In genomic region chr2:157127370-157127769, GRCm38 (mm10) we compare ENCODE assay signal across 27 mouse cellular contexts. TPM values are rescaled to one million over a fixed set of nuclear protein-coding genes. Genes with fewer than 3 reads are reported as not detected.
DNase-seq lines count a peak whose midpoint lies in the region; ATAC-seq and TF ChIP-seq lines count a peak whose summit lies in the region.
"Had no signal": no experiment of that assay in that cellular context is flagged by ENCODE, and none has a peak within 500 bp of the region (broad histone marks: within the 10 kb centered on the region; RNA-seq: fewer than 3 reads in every experiment).

No protein-coding gene starts in this region.

- H3K27me3 ChIP-seq in midbrain, embryonic 11.5 days (ENCODE audit: control insufficient read depth, insufficient read depth, low read length) = no peaks in the 10 kb centered on the region
- no peaks in the 10 kb centered on the region for H3K27me3 ChIP-seq in midbrain, embryonic 16.5 days (ENCODE audit: control insufficient read depth, insufficient read depth, low read depth, low read length)
- H3K27me3 ChIP-seq in intestine, postnatal 0 days (replicated peaks; ENCODE audit: control insufficient read depth, insufficient read depth, low read length) = no peaks in the 10 kb centered on the region
- no peaks in the 10 kb centered on the region for H3K27me3 ChIP-seq in stomach, postnatal 0 days (ENCODE audit: control insufficient read depth, insufficient read depth, low read length)
- H3K27me3 ChIP-seq: CH12.LX; embryonic facial prominence, embryonic 13.5 days; embryonic facial prominence, embryonic 15.5 days; forebrain, embryonic 12.5 days; Patski had no signal

- no peaks in the 10 kb centered on the region for H3K9me3 ChIP-seq in midbrain, embryonic 11.5 days (ENCODE audit: control insufficient read depth, low read length)
- H3K9me3 ChIP-seq in midbrain, embryonic 16.5 days (replicated peaks; ENCODE audit: control insufficient read depth, low read length, poor library complexity, severe bottlenecking) = no peaks in the 10 kb centered on the region
- no peaks in the 10 kb centered on the region for H3K9me3 ChIP-seq in intestine, postnatal 0 days (ENCODE audit: control insufficient read depth)
- no peaks in the 10 kb centered on the region for H3K9me3 ChIP-seq in stomach, postnatal 0 days (ENCODE audit: control insufficient read depth, low read length)
- H3K9me3 ChIP-seq: embryonic facial prominence, embryonic 13.5 days; embryonic facial prominence, embryonic 15.5 days; forebrain, embryonic 10.5 days; forebrain, embryonic 12.5 days; G1E had no signal

- no peak for TF ChIP-seq CTCF in intestine, postnatal 0 days (IDR thresholded peaks at IDR 0.05; ENCODE audit: low read depth)
- TF ChIP-seq CTCF in stomach, postnatal 0 days (IDR thresholded peaks at IDR 0.05; ENCODE audit: low read depth) = no peak

- ATAC-seq in midbrain, embryonic 11.5 days (ENCODE audit: low FRiP score) = no peak
- ATAC-seq in midbrain, embryonic 16.5 days = no peak
- ATAC-seq in intestine, postnatal 0 days = peak; percentile 77
- peak; percentile 58 for ATAC-seq in stomach, postnatal 0 days (ENCODE audit: low FRiP score, low TSS enrichment)
- ATAC-seq in activated CD4-positive, CD25-positive, alpha-beta regulatory T cell, adult 4 months = no peak
- ATAC-seq: CD4-positive, CD25-positive, alpha-beta regulatory T cell, adult 4 months; forebrain, embryonic 14.5 days; forebrain, postnatal 0 days; Patski had no signal

- peak; percentile 21 for DNase-seq in midbrain, embryonic 11.5 days (ENCODE audit: low spot score, missing footprints)
- no peak for DNase-seq in stomach, postnatal 0 days (ENCODE audit: low spot score)
- no peak for DNase-seq in urinary bladder, adult 2 months (ENCODE audit: low spot score)
- DNase-seq: adrenal gland, adult 2 months; adrenal gland, postnatal 25 days; cerebellum, adult 11 months; cerebellum, adult 18-20 months; cerebellum, adult 8-10 months; cerebellum, adult 9-11 months; cerebellum, postnatal 14 days; cerebellum, postnatal 36 days had no signal

- H3K9ac ChIP-seq in midbrain, embryonic 11.5 days (ENCODE audit: low read length) = no peak overlapping the region
- H3K9ac ChIP-seq in midbrain, embryonic 16.5 days (ENCODE audit: low read depth, low read length) = no peak overlapping the region
- H3K9ac ChIP-seq in intestine, postnatal 0 days (ENCODE audit: low read depth, low read length) = no peak overlapping the region
- H3K9ac ChIP-seq in stomach, postnatal 0 days (ENCODE audit: low read length) = no peak overlapping the region
- H3K9ac ChIP-seq: embryonic facial prominence, embryonic 13.5 days; embryonic facial prominence, embryonic 15.5 days; forebrain, embryonic 12.5 days; forebrain, postnatal 0 days had no signal

- TF ChIP-seq EP300 in stomach, postnatal 0 days (optimal IDR thresholded peaks at IDR 0.05) = no peak

- H3K4me2 ChIP-seq in midbrain, embryonic 11.5 days = no peak overlapping the region
- no peak overlapping the region for H3K4me2 ChIP-seq in midbrain, embryonic 16.5 days (ENCODE audit: low read length)
- peak overlapping the region; percentile 46 for H3K4me2 ChIP-seq in intestine, postnatal 0 days (replicated peaks; ENCODE audit: low read depth)
- H3K4me2 ChIP-seq in stomach, postnatal 0 days (replicated peaks; ENCODE audit: low read depth) = no peak overlapping the region
- H3K4me2 ChIP-seq: embryonic facial prominence, embryonic 13.5 days; embryonic facial prominence, embryonic 15.5 days; forebrain, embryonic 12.5 days had no signal

- H3K36me3 ChIP-seq in midbrain, embryonic 11.5 days (ENCODE audit: control insufficient read depth, insufficient read depth, low read length) = no peaks in the 10 kb centered on the region
- H3K36me3 ChIP-seq in midbrain, embryonic 16.5 days (ENCODE audit: control insufficient read depth, insufficient read depth, low read length) = no peaks in the 10 kb centered on the region
- peaks cover 15% of the 10 kb centered on the region for H3K36me3 ChIP-seq in intestine, postnatal 0 days (ENCODE audit: control insufficient read depth, insufficient read depth)
- 0 out of 2 replicates have a peak, but pooled peaks cover 3% of the 10 kb centered on the region for H3K36me3 ChIP-seq in stomach, postnatal 0 days (ENCODE audit: control insufficient read depth, insufficient read depth, low read length)

- H3K4me3 ChIP-seq in midbrain, embryonic 11.5 days (ENCODE audit: low read depth, low read length) = no peak overlapping the region
- no peak overlapping the region for H3K4me3 ChIP-seq in midbrain, embryonic 16.5 days (ENCODE audit: low read depth, low read length)
- H3K4me3 ChIP-seq in intestine, postnatal 0 days (ENCODE audit: low read depth, low read length) = no peak overlapping the region
- H3K4me3 ChIP-seq in stomach, postnatal 0 days (ENCODE audit: low read depth, low read length) = no peak overlapping the region
- H3K4me3 ChIP-seq: embryonic facial prominence, embryonic 13.5 days; embryonic facial prominence, embryonic 15.5 days; erythroblast, embryonic 14.5 days; forebrain, embryonic 10.5 days; forebrain, embryonic 12.5 days had no signal

- no peak overlapping the region for H3K27ac ChIP-seq in midbrain, embryonic 11.5 days (ENCODE audit: low read depth, low read length)
- H3K27ac ChIP-seq in midbrain, embryonic 16.5 days (ENCODE audit: low read length) = no peak overlapping the region
- H3K27ac ChIP-seq in intestine, postnatal 0 days (ENCODE audit: low read depth, low read length) = peak overlapping the region; percentile 60
- no peak overlapping the region for H3K27ac ChIP-seq in stomach, postnatal 0 days (replicated peaks)
- H3K27ac ChIP-seq: embryonic facial prominence, embryonic 13.5 days; embryonic facial prominence, embryonic 15.5 days; forebrain, embryonic 10.5 days; forebrain, embryonic 12.5 days had no signal

- no peaks in the 10 kb centered on the region for H3K4me1 ChIP-seq in midbrain, embryonic 11.5 days (ENCODE audit: control insufficient read depth, insufficient read depth, low read length)
- no peaks in the 10 kb centered on the region for H3K4me1 ChIP-seq in midbrain, embryonic 16.5 days (ENCODE audit: control insufficient read depth, insufficient read depth, low read length)
- peaks cover 11% of the 10 kb centered on the region; the same call in 1 of the 2 replicates for H3K4me1 ChIP-seq in intestine, postnatal 0 days (replicated peaks; ENCODE audit: control insufficient read depth, insufficient read depth, low read length)
- no peaks in the 10 kb centered on the region for H3K4me1 ChIP-seq in stomach, postnatal 0 days (replicated peaks; ENCODE audit: control insufficient read depth, insufficient read depth)
- H3K4me1 ChIP-seq: embryonic facial prominence, embryonic 13.5 days; embryonic facial prominence, embryonic 15.5 days; forebrain, embryonic 12.5 days had no signal

- 94% methylated on average over 3 of the region's 3 CpGs for WGBS in midbrain, embryonic 11.5 days
- 79% methylated on average over 3 of the region's 3 CpGs for WGBS in midbrain, embryonic 16.5 days
- 40% methylated on average over 3 of the region's 3 CpGs for WGBS in intestine, postnatal 0 days
- 50% methylated on average over 3 of the region's 3 CpGs for WGBS in stomach, postnatal 0 days

RNA-seq across cellular contexts. Expression of gene Samhd1, which starts 7.7 kb away (rescaled TPM):
- polyA plus RNA-seq in midbrain, embryonic 11.5 days (2014; fragmentation: Nextera tagmentation; extraction: Ambion mirVana) = 21.0 and 21.7 TPM in 2 replicates
- polyA plus RNA-seq in midbrain, embryonic 16.5 days (2015; fragmentation: Nextera tagmentation; extraction: Ambion mirVana) = 9.1 and 9.6 TPM in 2 replicates
- polyA plus RNA-seq in intestine, postnatal 0 days (2015; fragmentation: Nextera tagmentation; extraction: Ambion mirVana) = 29.4 and 33.7 TPM in 2 replicates
- 16.1 and 17.4 TPM in 2 replicates for polyA plus RNA-seq in stomach, postnatal 0 days (2015; fragmentation: Nextera tagmentation; extraction: Ambion mirVana)
- 57.2 and 77.9 TPM in 2 replicates for polyA plus RNA-seq in urinary bladder, adult 2 months (2012; rRNA removed)
- polyA plus RNA-seq in activated CD4-positive, CD25-positive, alpha-beta regulatory T cell, adult 4 months (2017; shearing (Covaris generic)) = 100 to 1,000 TPM; 574 to 641 TPM

RNA-seq across cellular contexts. Expression of gene Tldc2, which starts 40.5 kb away (rescaled TPM):
- not detected in 2 replicates for polyA plus RNA-seq in midbrain, embryonic 11.5 days (2014; fragmentation: Nextera tagmentation; extraction: Ambion mirVana)
- not detected in 2 replicates for polyA plus RNA-seq in midbrain, embryonic 16.5 days (2015; fragmentation: Nextera tagmentation; extraction: Ambion mirVana)
- polyA plus RNA-seq in intestine, postnatal 0 days (2015; fragmentation: Nextera tagmentation; extraction: Ambion mirVana) = not detected in 2 replicates
- not detected in 2 replicates for polyA plus RNA-seq in stomach, postnatal 0 days (2015; fragmentation: Nextera tagmentation; extraction: Ambion mirVana)
- 0.19 TPM in 1 of 2 replicates, not detected in the other for polyA plus RNA-seq in urinary bladder, adult 2 months (2012; rRNA removed)
- polyA plus RNA-seq in activated CD4-positive, CD25-positive, alpha-beta regulatory T cell, adult 4 months (2017; shearing (Covaris generic)) = not detected
- polyA plus RNA-seq: brain, embryonic 14.5 days; CD4-positive, CD25-positive, alpha-beta regulatory T cell, adult 4 months; embryonic facial prominence, embryonic 11.5 days; embryonic facial prominence, embryonic 13.5 days; embryonic facial prominence, embryonic 15.5 days; erythroblast, embryonic 14.5 days; forebrain, embryonic 10.5 days; forebrain, embryonic 12.5 days; forebrain, embryonic 14.5 days; forebrain, postnatal 0 days; G1E had no signal

RNA-seq across cellular contexts. Expression of gene Soga1, which starts 48.3 kb away (rescaled TPM):
- 5.2 and 6.0 TPM in 2 replicates for polyA plus RNA-seq in midbrain, embryonic 11.5 days (2014; fragmentation: Nextera tagmentation; extraction: Ambion mirVana)
- polyA plus RNA-seq in midbrain, embryonic 16.5 days (2015; fragmentation: Nextera tagmentation; extraction: Ambion mirVana) = 5.2 and 5.5 TPM in 2 replicates
- polyA plus RNA-seq in intestine, postnatal 0 days (2015; fragmentation: Nextera tagmentation; extraction: Ambion mirVana) = 0.90 TPM in 2 replicates
- 0.65 and 0.86 TPM in 2 replicates for polyA plus RNA-seq in stomach, postnatal 0 days (2015; fragmentation: Nextera tagmentation; extraction: Ambion mirVana)
- polyA plus RNA-seq in urinary bladder, adult 2 months (2012; rRNA removed) = 3.0 and 7.1 TPM in 2 replicates
- polyA plus RNA-seq in activated CD4-positive, CD25-positive, alpha-beta regulatory T cell, adult 4 months (2017; shearing (Covaris generic)) = under 1 TPM in 1 of 2 experiments, not detected in 1; 0.05 TPM

Comparison
In these comparisons a context has a peak if more than half of its experiments do, and no peak if none do; other contexts are left out.
1. ATAC-seq: peak in intestine, postnatal 0 days (single experiment) and stomach, postnatal 0 days (single experiment); none in midbrain, embryonic 11.5 days (single experiment), midbrain, embryonic 16.5 days (single experiment) and activated CD4-positive, CD25-positive, alpha-beta regulatory T cell, adult 4 months (single experiment).